Mouse (Mus musculus) left cerebral cortex, adult 2 months (tissue): ENCODE measurements at regions not wholly inside any gene's neighbourhood (a gene's known extent, or its start where the extent isn't known, plus 50 kb on each side); places are given as distances from the start of the nearest gene placed in this dataset.

ENCODE experiments used
- DNase-seq, 2 experiments: peaks; one replicate each; pipeline ENCODE4 v3.0.0; 2021 to 2022; ENCODE audit warnings: low spot score in 2 of 2, mixed read lengths in 1 of 2; ENCODE audit errors: extremely low spot score in 1 of 2
- H3K27ac ChIP-seq: fragments of 200-600 bp; 2 replicates; pipeline ENCODE4 v1.8.1; 2022
- H3K4me3 ChIP-seq: fragments of 200-600 bp; 2 replicates; pipeline ENCODE4 v1.8.1; 2022
- CTCF ChIP-seq: fragments of 200-600 bp; IDR thresholded peaks from 2 replicates; pipeline ENCODE4 v1.8.1; 2022; ENCODE audit warnings: antibody characterized with exemption, mild to moderate bottlenecking, moderate library complexity
- intact Hi-C: fragments of 180-260 bp; cut with DNase I; formaldehyde crosslinking; loops from one replicate; pipeline ENCODE4 v1.15.1; 2025

- DNase-seq = no peak
- no peak for TF ChIP-seq CTCF
- intact Hi-C loops = no loop called here
- Histone ChIP-seq H3K27ac (no peak overlapping the region), H3K4me3 (no peak overlapping the region)
Observed at GRCm38 (mm10) chrX:163812431-163812830, 51.3 kb upstream of the Rnf138rt1 start.

GRCm38 (mm10) chrX:163814806-163815205 is 53.7 kb upstream of the Rnf138rt1 start:
- peak; percentile 36 for TF ChIP-seq CTCF
- peak; percentile 6 to 15 for DNase-seq
- intact Hi-C loops = no loop called here
- H3K4me3 ChIP-seq = no peak overlapping the region
- no peak overlapping the region for H3K27ac ChIP-seq

- no peak for TF ChIP-seq CTCF
- DNase-seq = no peak
- intact Hi-C loops = no loop called here
Observed at GRCm38 (mm10) chrX:163822298-163822697, 61.2 kb upstream of the Rnf138rt1 start.

GRCm38 (mm10) chrX:163827461-163827860 is 66.3 kb upstream of the Rnf138rt1 start:
- TF ChIP-seq CTCF = peak; percentile 12
- Histone ChIP-seq H3K4me3 (no peak overlapping the region), H3K27ac (no peak overlapping the region)
- DNase-seq = no peak
- intact Hi-C loops = loop anchor here (1.0 kb wide), 1 partner anchor 82 kb away; the partner anchor contains the start of gene Ap1s2

More at GRCm38 (mm10) chrX:163822298-163822697, 61.2 kb upstream of the Rnf138rt1 start:
- Histone ChIP-seq H3K4me3 (no peak overlapping the region), H3K27ac (no peak overlapping the region)

- DNase-seq = no peak
Observed at GRCm38 (mm10) chrX:163845408-163845807, 63.4 kb upstream of the Ap1s2 start.

GRCm38 (mm10) chrX:163846890-163847289 is 61.9 kb upstream of the Ap1s2 start:
- peak; percentile 8 to 22 for DNase-seq
- Histone ChIP-seq H3K27ac (no peak overlapping the region), H3K4me3 (no peak overlapping the region)
- no peak for TF ChIP-seq CTCF
- intact Hi-C loops = no loop called here

More at GRCm38 (mm10) chrX:163845408-163845807, 63.4 kb upstream of the Ap1s2 start:
- no peak overlapping the region for H3K27ac ChIP-seq
- H3K4me3 ChIP-seq = no peak overlapping the region
- intact Hi-C loops = no loop called here
- no peak for TF ChIP-seq CTCF

- intact Hi-C loops = loop anchor here (2.0 kb wide), 2 partner anchors 31 to 61 kb away; partner anchors contain the start of gene Ap1s2
- no peak for DNase-seq
- Histone ChIP-seq H3K4me3 (no peak overlapping the region), H3K27ac (no peak overlapping the region)
- no peak for TF ChIP-seq CTCF
Observed at GRCm38 (mm10) chrX:163847651-163848050, 61.2 kb upstream of the Ap1s2 start.

GRCm38 (mm10) chrX:163848510-163849199 is 60.2 kb upstream of the Ap1s2 start:
- intact Hi-C loops = loop anchor here (2.0 kb wide), 2 partner anchors 30 to 60 kb away; partner anchors contain the start of gene Ap1s2
- peak; percentile 7 to 12 for DNase-seq
- TF ChIP-seq CTCF = no peak
- no peak overlapping the region for H3K4me3 ChIP-seq
- H3K27ac ChIP-seq = no peak overlapping the region

- no peak for DNase-seq
- intact Hi-C loops = no loop called here
Observed at GRCm38 (mm10) chrX:163850915-163851599, 57.8 kb upstream of the Ap1s2 start.

GRCm38 (mm10) chrX:163858494-163858893 is 50.3 kb upstream of the Ap1s2 start:
- no peak for DNase-seq
- H3K27ac ChIP-seq = no peak overlapping the region
- no peak for TF ChIP-seq CTCF
- intact Hi-C loops = no loop called here
- no peak overlapping the region for H3K4me3 ChIP-seq

More at GRCm38 (mm10) chrX:163850915-163851599, 57.8 kb upstream of the Ap1s2 start:
- no peak overlapping the region for H3K27ac ChIP-seq
- H3K4me3 ChIP-seq = no peak overlapping the region
- TF ChIP-seq CTCF = no peak
